Mouse (Mus musculus) gastrocnemius, postnatal 36 days (tissue): ENCODE measurements around the gene Tmf1. TPM values are rescaled to one million over a fixed set of nuclear protein-coding genes. Genes with fewer than 3 reads are reported as not detected.
A peak's percentile ranks its signal among the peaks of the same experiment; 100 is the strongest.

ENCODE experiments used
- DNase-seq, 2 experiments: peaks; one replicate each; pipeline ENCODE4 v3.0.0; 2022
- intact Hi-C: fragments of 180-260 bp; cut with DNase I; formaldehyde crosslinking; loops from one replicate; pipeline ENCODE4 v1.15.1; 2025
- total RNA-seq, 2 experiments: library from RNA; stranded (reverse); gene quantifications; 2 replicates each; pipeline ENCODE4 v1.2.3; 2021

Gene Tmf1
- total RNA-seq, 2 experiments from 2014 or later = 37.4 to 42.6 TPM

DNA sequence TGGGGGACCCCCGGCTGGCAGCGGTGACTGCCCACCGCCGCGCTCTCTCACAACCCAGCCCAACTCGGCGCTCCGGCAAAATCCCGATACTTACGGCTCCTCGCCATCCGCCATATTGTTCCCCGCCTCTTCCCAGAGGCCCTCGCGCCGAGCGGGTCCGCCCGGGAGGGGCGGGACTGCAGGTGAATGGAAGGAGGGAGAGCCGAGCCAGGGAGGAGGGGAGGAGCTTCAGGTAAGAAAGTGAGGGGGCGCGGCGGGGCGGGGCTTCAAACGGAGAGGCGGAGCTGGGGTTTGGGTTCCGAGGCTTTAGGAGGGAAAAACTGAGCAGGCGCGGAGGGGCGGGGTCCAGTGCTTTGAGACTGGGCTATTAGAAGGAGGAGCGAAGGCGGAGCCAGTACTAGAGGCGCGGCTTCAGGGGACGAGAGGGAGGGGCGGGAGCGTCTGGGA lies 26.5 kb upstream of the Tmf1 start, which contains the start of gene Uba3:
TSS of gene Uba3 (minus strand) at position 209 of the 447 bp plus-strand sequence.
- intact Hi-C loops = no loop called here

DNA sequence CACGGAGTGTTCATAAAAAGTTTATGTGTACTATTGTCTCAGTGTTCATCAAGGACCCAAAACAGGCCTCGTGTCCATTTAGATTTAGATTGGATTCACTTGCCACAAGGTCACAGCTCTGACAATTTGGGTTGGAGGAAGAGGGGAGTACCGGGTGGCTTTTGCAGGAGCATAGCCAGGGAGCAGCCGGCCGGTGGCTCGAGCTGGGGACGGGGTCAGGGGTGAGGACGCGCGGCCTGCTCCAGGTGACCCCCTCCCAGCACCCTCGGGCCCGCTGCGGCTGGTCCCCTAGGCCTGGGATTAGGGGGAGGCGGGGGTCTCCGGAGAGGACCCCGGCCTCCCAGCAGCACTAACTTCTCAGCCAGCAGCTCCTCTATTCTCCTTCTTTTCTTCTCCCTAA lies 26.0 kb upstream of the Tmf1 start:
- intact Hi-C loops = no loop called here
- peak in 1 of 2 experiments; percentile 9 for DNase-seq

More for the DNA sequence above, 26.5 kb upstream of the Tmf1 start, which contains the start of gene Uba3:
- DNase-seq = peak; percentile 99

DNA sequence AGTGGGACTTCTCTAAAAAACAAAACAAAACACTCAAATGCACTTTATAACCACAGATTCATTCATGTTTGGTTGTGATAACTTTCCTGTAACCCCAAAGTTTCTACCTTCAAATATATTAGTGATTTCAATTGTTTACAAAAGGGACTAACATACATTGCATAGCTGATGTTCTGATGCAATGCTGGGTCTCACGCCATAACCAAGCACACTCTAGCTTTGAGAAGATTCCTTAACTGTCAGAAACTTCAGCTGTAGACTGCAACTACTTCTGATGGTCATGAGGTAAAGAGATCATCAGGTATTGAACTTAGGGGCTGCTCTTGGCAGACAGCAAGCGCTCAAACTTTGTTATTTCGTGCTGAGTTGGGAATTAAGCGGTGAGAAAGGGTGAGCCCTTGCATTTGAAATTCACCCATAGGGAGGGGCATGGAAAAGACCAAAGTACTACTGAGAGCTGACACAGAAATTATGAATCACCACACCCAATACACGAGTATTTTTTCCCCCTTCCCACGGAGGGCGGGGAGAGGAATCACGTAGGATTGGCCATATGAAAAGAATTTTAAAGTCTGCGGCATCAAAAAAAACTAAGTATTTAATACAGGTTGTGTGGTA lies 25.4 kb upstream of the Tmf1 start:
- intact Hi-C loops = no loop called here
- no peak for DNase-seq

DNA sequence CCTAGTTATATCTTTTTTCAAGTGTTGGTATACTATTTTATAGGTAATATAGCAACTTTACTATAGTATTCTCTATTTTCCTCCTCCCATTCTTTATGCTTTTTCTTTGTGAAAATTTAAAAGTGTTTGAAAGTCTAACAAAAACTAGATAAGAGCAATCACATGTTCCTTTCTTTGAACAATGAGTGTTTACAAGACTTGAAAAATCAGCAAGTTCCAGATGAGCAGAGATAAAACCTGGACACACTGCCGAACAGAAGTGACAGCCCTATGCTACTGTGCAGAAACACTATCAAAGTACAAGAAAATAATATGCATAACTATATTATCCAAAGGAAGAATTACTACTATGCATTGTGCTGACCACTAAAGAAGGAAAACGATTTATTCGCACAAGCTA lies 23.6 kb upstream of the Tmf1 start:
- no peak for DNase-seq
- intact Hi-C loops = no loop called here

DNA sequence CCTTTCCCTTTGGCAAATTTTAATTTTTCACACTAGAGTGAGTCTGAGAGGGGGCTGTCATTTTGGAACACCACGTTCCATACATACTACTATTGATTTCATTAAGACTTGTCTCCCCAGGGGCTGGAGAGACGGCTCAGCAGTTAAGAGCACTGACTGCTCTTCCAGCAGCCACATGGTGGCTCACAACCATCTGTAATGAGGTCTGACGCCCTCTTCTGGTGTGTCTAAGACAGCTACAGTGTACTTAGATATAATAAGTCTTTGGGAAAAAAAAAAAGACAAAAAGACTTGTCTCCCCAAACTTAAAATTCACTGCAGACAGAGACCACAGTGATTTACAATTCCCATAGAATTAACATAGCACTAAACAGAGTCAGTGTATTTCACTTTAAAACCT lies 21.5 kb upstream of the Tmf1 start:
- intact Hi-C loops = no loop called here

DNA sequence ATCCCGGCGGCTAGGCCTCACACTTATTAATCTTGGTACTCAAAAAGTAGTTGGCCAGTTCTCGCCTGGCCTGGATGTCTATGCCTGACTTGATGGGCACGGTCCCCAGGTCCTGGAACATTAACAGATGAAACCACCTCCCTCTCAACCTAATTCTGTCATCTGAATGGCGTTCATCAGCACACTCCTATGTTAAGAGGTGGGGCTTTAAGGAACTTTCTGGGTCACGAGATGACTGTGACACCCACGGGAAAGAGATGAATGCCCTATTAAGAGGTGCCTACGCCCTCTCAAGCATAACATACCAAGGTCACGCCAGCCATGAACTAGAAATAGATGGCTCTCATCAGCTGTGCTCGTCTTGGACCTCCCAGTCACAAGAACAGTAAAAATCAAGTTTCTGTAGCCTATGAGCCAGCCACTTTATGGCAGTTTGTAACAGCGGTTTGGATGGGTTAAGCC lies 476 bp upstream of the Tmf1 start:
- intact Hi-C loops = loop anchor here (10.0 kb wide), 1 partner anchor 235 kb away; no protein-coding TSS in a partner anchor
- no peak for DNase-seq

More for the DNA sequence above, 21.5 kb upstream of the Tmf1 start:
- DNase-seq = no peak

DNA sequence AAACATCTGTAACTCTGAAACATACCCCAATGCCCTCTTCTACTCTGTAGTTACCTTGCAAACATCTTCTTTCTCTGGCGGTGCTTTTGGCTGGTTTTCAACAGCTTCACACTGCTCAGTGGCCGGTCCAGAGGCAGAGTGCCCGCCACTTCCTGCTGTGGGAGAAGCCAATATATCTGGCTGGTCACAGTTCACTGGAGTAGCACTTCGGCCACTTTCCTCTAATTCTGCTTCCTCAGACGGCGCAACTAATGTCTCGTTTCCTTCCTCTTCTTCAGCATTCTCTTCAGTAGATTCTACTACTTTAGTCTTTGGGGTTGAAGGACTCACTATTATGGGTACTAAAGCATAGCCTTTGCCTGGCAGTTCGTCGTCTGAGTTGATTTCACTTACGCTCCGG lies 3.2 kb downstream of the Tmf1 start:
- intact Hi-C loops = loop anchor here (10.0 kb wide), 1 partner anchor 239 kb away; no protein-coding TSS in a partner anchor
- DNase-seq = no peak

DNA sequence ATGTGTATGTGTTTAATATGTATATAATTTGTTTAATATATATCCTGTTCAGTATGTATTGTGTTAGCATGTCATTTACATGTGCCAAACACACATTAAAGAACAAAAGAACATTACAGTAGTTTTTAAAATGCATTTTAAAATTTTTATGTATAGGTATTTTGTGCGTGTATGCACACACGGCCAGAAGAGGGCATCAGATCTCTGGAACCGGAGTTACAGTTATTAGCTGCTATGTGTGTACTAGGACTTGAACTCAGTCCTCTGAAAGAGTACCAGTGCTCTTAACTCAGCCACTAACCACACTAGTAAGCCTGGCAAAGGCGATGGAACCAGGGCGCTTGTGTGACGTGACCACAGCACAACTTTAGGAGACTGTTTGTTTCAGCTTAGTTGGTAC lies 28.8 kb downstream of the Tmf1 start:
- intact Hi-C loops = no loop called here
- DNase-seq = no peak

DNA sequence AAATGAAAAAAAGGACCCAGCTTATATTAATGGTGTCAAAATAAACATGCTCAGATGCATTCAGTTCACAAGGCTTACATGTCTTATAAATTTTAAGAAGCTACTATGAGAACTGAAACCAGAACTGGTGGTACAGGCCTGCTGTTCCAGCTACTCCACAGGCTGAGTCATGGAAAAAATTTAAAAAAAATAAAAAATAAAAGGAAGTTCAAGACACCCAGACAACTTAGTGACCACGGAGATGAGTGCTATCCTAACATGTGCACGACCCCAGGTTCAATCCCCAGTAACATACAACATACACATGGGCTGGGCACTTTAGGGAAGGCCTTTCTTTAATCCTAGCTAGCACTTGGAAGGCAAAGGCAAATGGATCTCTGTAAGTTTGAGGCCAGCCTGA lies 29.2 kb downstream of the Tmf1 start:
- no peak for DNase-seq
- intact Hi-C loops = no loop called here

DNA sequence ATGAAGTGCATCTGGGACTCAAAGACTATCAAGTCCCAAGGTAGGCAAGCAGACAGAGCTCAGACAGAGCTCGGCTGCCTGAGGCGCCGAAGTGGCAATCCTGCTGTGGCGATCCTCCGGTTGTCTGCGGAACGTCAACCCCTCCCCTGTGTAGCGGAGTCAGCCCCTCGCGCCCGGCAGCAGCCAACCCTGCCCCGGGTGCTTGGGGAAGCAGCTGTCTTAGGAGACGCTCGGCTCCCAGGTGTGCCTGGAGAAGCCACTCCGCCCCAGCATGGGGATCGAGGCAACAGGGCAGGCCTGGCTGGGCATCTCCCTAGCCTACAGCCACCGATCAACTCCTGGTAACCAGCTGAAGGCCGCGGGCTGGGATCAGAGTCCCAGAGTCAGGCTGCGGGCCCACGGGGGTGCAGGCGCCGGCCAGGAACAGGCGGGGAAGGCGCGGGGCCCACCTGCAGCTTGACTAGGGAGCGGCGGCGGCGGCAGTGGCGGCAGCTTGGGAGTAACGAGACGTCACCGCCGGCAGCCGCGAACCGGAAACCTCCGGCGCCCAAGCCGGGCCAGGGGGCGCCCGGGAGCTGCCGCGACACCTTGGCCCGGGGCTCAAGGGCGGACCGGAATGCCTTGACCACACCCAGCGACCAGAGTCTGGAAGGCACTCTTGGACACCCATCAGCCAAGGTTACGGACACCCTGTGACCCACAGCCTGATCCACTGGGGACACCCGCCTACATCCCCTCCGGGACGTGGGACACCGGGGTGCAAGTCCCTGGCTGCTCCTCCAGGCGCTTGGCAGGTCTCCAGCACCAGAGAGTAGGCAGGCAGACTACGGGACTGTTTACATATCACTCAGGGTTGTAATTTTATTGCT lies 30.3 kb downstream of the Tmf1 start, which contains the start of gene Eogt:
TSS of gene Eogt (minus strand) at position 800 of the 869 bp plus-strand sequence.
- peak; percentile 75 to 76 for DNase-seq
- intact Hi-C loops = no loop called here

DNA sequence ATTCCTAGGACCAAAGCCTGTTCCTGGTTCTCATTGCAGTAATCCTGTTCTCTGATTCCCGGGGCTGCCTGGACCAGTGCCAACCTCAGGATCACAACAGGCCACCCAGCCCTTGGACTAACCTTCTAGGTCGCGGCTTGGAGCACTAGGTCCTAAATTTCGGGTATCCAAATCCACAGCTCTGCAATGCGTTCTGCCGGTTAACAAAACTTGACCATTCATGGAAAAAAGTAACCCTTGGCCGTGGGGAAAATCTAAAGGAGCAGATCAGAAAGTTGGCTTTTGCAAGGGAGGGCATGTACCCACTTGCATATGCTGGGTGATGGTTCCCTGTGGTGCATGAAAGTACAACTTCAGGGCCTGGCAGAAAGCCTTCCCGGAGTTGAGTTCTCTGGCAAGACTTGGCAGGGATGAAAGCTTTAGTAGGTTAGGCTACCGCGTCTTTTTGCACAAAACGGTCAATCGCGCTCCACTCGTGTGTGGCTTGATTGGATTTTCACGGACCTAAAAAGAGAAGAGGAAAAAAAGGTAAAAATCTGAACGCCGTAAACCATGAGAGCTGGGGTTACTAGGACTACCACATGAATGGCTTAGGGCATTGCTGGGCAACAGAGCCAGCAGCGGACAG lies 31.1 kb downstream of the Tmf1 start:
- intact Hi-C loops = no loop called here
- DNase-seq = peak; percentile 30 to 46

DNA sequence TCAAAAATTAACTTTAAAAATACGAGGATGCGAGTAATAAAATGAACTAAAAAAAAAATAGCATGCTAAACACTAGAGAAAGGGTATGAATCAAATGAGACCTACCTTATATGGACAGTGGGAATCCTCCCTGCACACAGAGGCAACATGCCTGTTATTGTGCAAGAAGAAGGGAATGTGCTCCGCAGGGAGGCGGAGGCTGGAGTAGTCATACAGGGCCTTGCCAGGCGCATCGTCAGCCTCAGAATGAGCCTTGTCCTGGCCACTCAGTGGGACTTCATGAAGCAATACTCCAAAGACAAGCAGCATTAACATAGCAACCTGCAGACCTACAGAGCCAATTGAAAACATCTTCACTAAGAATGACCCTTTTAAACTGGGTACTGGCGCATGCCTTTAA lies 33.8 kb downstream of the Tmf1 start:
- intact Hi-C loops = no loop called here

DNA sequence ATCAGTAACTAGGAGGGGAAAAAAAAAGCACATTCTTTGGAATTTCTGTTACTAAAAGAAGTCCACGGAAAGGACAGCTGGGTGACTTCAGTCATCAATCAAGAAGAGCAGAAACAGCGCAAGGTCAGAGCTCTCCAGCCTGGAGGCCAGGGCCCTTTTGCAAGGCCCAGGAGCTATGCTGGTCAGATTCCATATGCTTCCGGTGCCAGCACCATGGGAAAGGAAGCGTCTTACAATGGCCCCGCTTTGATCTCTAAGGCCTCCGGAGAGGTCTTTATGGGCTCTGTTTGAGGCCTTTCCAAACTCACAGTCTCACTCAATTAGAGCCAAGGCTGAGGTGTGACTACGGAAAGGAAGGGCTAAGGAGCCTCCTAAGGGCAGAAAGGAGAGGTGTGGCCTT lies 34.6 kb downstream of the Tmf1 start:
- intact Hi-C loops = no loop called here
- no peak for DNase-seq

More for the DNA sequence above, 33.8 kb downstream of the Tmf1 start:
- DNase-seq = peak; percentile 56 to 66

DNA sequence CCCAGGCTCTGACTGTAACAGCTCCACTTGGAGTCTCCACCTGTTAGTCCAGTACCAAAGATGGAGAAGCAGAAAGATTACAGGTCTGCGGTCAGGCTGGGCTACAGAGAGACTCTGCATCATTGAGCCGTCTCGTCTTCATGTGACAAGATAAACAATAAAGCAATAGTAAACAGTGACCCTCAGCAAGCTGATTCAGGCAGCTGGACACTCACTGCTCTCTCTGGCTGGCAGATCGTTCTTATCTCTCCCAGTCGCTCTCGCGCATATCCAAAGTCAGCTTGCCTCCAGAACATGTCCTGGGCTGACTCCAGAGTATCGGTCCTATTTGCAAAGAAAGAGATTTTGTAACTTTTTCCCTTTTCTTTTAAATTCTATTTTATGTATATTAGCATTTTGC lies 36.3 kb downstream of the Tmf1 start:
- DNase-seq = no peak
- intact Hi-C loops = no loop called here

DNA sequence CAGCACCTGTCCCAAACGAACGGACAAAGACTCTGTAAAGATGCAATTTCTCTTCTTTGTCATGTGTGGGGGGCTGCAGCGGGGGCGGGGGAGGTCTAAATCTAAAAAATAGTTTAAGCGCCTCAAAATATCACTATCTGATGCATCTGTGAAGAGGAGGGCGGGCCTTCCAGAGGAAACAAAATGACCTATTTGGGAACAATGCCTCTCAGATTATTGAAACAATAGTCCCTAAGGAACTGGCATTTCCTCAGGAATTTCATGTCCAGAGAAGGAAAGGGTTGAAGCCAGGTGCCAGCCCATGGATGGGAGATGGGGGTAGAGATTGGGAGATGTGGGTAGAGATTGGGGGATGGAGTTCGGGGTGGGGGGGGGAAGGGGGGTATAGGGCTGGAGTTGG lies 37.1 kb downstream of the Tmf1 start:
- no peak for DNase-seq
- intact Hi-C loops = no loop called here

DNA sequence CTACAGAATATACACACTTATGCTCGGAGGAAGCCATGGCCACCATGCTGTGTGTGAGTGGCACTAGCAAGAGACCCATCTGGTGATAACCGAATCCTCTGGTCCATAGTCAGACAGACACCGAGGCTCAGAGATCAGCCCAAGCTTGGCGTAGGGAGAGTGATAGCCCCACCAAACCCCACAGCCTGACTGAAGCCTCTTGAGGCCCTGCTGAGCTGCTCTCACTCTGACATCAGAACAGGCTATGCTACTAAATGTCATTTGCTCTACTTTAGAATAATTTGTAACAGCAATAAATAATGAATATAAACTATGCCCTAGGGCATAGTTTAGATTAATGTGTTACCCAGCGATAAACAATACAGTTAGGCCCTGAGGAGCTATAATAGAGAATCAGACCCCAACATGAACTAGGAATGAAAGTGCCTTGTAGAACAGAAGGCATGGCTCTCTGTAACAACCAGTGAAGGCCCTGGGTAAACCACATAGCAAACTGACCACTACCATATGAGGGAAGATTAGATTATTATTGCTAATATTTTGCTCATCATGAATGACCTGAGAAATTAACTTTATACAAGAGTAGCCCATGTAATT lies 46.1 kb downstream of the Tmf1 start:
- intact Hi-C loops = no loop called here

DNA sequence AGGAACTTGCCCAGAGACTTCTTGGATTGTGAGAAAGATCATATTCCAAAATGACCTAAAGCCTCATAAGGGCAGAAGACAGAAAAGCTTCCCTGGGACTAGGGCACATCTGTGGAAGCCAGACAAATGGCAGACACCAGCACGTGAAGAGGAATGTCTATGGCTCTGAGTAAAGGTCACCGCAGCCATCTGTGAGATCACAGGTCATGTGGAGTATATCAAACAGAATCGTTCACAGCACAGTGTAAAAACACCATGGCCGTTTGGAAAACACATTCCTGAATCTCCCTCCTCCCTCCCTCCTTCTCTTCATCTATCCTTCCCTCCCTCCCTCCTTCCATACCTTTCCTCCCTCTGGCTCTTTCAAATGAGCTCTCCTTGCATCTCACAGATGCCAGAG lies 47.1 kb downstream of the Tmf1 start:
- intact Hi-C loops = no loop called here
- no peak for DNase-seq

More for the DNA sequence above, 46.1 kb downstream of the Tmf1 start:
- no peak for DNase-seq

DNA sequence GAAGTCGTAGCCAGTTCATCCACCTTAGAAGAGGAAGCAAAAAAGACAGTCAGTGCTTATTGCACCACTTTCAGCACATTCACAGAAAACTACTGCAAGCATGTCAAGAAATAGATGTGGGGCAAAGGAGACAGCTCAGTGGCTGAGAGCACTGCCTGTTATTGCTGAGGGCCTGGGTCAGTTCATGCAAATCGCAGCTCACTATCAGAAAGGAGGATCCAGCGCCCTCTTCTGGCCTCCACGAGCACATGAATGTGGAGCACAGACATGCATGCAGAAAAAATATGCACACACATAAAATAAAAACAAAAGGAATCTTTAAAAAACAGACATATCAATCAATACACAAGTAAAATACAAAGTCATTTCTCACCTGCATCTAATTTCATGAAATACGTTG lies 47.9 kb downstream of the Tmf1 start:
- intact Hi-C loops = no loop called here
- DNase-seq = no peak

DNA sequence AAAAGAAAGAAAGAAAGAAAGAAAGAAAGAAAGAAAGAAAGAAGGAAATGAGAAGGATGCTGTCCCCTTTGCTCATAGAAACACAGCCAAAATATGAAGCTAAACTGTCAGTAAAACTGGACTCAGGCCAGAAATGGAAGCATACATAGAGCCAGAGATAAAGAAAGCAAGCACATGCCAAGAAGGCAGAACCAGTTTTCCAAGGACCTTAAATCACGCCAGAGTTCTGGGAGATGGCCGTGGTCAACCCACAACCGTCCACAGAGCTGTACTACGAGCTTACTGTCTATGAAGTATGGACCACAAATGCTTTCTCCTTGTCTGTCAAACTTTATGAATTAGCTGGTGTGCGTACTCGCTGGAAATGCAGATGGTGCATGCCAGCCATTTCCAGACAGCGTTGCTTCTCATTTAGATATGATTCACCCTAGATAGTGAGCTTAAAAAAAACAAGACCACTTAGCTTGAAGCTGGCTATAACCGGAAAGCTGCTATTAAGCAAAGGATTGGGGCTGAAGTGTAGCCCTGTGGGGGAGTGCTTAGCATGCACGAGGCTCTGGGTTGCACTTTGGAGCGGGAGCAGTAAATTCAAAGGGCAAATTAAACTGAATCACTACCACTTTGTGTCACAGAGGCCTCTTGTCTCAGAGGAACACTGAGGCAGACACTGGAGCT lies 54.4 kb downstream of the Tmf1 start:
- intact Hi-C loops = no loop called here
- no peak for DNase-seq

DNA sequence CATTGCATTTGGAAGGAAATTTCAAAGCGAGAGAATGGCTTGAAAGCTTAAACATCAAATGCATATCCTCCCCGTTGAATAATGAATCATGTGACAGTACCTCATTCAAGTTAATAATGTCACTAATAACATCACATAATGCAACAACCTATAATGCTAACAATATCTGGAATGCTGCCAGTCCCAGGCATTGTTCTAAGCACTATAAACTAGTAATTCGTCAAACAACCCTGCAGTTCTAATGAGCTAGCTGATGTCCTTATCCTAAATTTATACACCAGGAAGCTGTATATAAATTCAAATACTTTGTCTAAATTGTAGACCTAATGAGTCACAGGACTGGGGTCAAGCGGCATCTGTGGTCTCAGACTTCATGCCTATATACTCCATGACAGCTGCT lies 58.0 kb downstream of the Tmf1 start:
- intact Hi-C loops = no loop called here
- DNase-seq = no peak
